Mouse (Mus musculus) 416B (cell line): Measurements from ENCODE around the gene Gm8994.

Source experiments
- DNase-seq: peaks from one replicate; pipeline ENCODE4 v3.0.0; 2011; ENCODE audit warnings: low read depth

Gm8994 gene

GRCm38 (mm10) chr6:136363313-136363712 is 36.0 kb downstream of the Gm8994 start:
- DNase-seq = no peak

GRCm38 (mm10) chr6:136364008-136364407 is 36.7 kb downstream of the Gm8994 start:
- DNase-seq = no peak

GRCm38 (mm10) chr6:136364430-136365098 is 37.2 kb downstream of the Gm8994 start:
- DNase-seq = no peak

- DNase-seq = peak; percentile 38
Observed at GRCm38 (mm10) chr6:136376097-136376496, 48.8 kb downstream of the Gm8994 start.
